Mouse (Mus musculus): ENCODE measurements around the gene Insl6.

DNA sequence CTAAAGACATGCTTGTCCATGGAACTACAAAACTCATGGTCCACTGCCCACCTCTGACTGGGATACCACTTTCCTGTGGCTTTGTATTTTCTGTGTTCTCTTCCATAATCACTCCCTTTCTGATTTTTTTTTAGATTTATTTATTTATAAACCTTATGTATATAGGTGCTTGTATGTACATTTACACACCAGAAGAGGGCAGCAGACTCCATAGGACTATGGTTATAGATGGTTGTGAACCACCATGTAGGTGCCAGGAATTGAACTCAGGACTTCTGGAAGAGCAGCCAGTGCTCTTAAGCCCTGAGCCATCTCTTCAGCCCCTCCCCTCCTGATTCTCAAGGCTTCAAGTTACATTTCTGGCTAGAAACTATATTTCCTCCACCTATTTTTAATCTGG lies 16.3 kb downstream of the Insl6 start:
- no peak for TF ChIP-seq POLR2A (IDR thresholded peaks at IDR 0.05; ENCODE audit: control insufficient read depth, extremely low read depth, insufficient read depth, low read length, poor library complexity)
- TF ChIP-seq CTCF (IDR thresholded peaks at IDR 0.05; ENCODE audit: borderline replicate concordance, control insufficient read depth, extremely low read depth, insufficient read depth, low read length, poor library complexity) = no peak
